Mouse (Mus musculus) small intestine, adult 2 months (tissue): ENCODE data around the gene Hes6.

Source experiments
- CTCF ChIP-seq: fragments of 200-500 bp; IDR thresholded peaks from 2 replicates; pipeline ENCODE4 v1.5.1; 2012; ENCODE audit warnings: low read depth, mild to moderate bottlenecking, control low read depth, inconsistent platforms, low read length, moderate library complexity, mixed read lengths; ENCODE audit not compliant: insufficient replicate concordance, insufficient read length; ENCODE audit errors: extremely low read depth
- POLR2A ChIP-seq: fragments of 200-500 bp; IDR thresholded peaks from 2 replicates; pipeline ENCODE4 v1.6.1; 2012; ENCODE audit warnings: low read depth, mild to moderate bottlenecking, control low read depth, inconsistent platforms, low read length, moderate library complexity

- TF ChIP-seq CTCF (no peak), POLR2A (no peak)
These were observed 46.7 kb upstream of the Hes6 start for GRCm38 (mm10) chr1:91460564-91460963.
